Mouse (Mus musculus) E14TG2a.4 (cell line): ENCODE results near the gene Anxa5.

Experiments
- CTCF ChIP-seq: conservative IDR thresholded peaks from 2 replicates; pipeline ENCODE4 v1.5.1; 2014; ENCODE audit warnings: low read length
- POU5F1 ChIP-seq: IDR thresholded peaks from 2 replicates; pipeline ENCODE4 v1.6.1; 2014; ENCODE audit warnings: low read length, borderline replicate concordance

DNA sequence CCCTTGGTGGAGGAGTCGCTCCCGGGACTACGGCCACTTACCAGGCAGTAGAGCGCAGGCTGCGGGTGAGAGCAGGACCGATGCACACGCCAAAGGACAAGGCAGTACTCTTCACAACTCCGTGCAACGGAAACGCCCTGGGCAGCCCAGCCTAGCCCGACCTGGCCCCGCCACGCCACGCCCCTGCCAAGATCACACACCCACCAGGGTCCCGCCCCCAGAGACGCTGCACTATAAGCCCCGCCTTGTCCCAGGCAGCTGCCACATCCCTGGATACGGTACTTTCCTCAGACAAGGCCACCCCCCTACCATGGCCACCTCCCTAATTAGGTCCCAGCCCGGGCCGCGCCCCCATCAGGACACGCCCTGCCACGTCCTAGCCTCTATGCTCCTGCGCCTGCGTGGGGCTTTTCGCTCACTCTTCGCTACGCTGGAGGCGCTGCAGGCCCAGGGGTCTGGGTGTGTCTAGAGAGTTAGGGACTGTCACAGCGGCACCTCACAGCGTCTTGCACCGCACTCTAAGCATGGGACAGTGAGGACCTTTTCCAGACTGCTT, at the start of gene Anxa5, which contains the start of gene 1810062G17Rik:
- TF ChIP-seq POU5F1 (no peak), CTCF (no peak)
